ENCODE assay signal across 12 mouse cellular contexts in the genomic region with DNA sequence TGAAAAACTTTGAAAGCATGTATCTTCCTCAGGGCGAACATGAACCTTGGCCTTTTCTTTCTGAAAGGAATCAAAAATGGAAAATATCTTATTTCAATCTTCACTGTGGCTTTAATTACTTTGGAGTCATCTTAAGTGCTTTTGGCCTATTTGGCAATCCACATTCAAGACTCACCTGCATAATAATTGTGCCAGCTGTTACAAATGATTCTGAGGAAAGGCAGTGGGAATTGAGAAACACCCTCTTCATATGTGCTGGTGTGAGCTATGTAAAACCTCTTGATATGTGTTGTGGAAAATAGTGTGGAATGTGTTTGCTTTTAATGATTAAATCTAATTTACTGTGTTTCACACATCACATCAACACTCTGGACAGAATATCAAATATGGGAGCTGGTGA.
"Had no signal": no experiment of that assay in that cellular context is flagged by ENCODE, and none has a peak within 500 bp of the region (broad histone marks: within the 10 kb centered on the region; RNA-seq: fewer than 3 reads in every experiment).

No protein-coding gene starts in this region.

- DNase-seq: retina, postnatal 1 day; right cerebral cortex, adult 18-20 months; right cerebral cortex, postnatal 14 days; right cerebral cortex, postnatal 25 days; right cerebral cortex, postnatal 4 days; spleen, adult 18-20 months; thymus, adult 18-20 months; thymus, adult 2 months; thymus, postnatal 14 days; thymus, postnatal 25 days; thymus, postnatal 36 days; thymus, postnatal 4 days had no signal
